Mouse (Mus musculus): ENCODE data around the gene Adamts14.

Gene Adamts14

DNA sequence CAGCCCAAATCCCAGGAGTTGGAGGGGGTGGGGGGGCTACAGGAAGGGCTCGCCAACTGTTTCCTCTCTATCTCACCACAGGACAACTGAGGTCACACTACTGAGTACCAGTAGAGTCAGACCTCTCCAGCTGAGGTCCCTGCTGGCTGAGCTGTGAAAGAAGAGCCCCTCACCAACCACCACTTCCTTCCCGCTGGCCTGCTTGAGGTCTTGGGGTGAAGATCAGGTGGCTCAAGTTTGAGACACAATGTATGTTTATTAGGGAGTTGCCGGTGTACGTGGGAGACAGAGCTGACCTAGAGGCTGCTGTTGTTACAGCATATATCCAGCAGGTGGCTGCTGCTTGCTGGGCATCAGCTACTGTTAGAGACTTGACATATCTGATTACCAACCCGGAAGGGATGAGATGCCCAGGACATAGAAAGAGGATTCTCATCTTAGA lies 2.5 kb upstream of the Adamts14 start:
- DNase-seq (ENCODE audit: low spot score in 2 of 2), result no peak

- no peak for DNase-seq (ENCODE audit: low spot score in 2 of 2)
Observed at GRCm38 (mm10) chr10:61274532-61274931, 1.3 kb upstream of the Adamts14 start.

- DNase-seq (ENCODE audit: low spot score in 2 of 2), result no peak
Observed at GRCm38 (mm10) chr10:61273844-61274215, 592 bp upstream of the Adamts14 start.

DNA sequence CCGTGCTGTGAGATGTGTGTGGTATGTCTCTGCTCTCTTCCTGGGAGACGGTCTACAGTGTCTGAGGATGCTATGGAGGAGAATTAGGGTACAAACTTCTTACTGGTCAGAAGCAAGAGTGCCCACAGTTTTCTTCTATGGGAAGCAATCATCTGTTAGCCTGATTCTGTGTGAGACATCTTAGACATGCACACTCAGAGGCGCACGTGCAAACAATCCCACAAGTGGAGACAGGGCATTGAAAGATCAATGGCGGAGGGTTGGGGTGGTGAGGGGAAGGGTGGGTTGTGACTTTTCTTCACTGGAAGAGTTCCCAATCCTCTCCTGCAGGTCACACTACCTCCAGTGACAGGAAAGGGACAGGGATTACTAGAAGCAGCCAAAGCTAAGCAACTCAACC lies 607 bp downstream of the Adamts14 start:
- no peak for DNase-seq (ENCODE audit: low spot score in 2 of 2)

DNA sequence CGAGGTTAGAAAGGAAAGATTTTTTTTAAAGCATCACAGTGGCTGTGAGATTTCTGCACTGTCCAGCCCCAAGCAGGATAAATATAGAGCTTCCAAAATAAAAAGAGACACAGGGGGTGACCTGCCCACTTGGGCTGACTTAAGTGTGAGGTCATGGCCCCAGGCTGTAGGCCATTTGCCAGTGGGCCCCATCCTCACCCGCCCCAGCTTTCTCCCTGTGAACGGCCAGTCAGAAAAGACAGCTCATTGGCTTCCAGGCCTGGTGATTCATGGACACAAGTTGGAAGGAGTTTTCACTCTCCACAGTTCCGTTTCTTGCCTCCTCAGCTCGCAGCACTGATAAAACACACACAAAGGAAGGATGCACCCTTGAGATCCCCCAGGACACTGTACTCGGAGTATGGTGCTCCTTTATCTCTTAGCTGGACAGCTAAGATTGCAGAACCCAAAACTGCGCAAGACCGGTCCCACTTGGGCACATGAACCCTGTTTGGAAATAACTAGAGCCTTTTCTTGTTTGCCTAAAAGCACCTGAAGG lies 1.1 kb downstream of the Adamts14 start:
- DNase-seq (ENCODE audit: low spot score in 2 of 2), result no peak

DNA sequence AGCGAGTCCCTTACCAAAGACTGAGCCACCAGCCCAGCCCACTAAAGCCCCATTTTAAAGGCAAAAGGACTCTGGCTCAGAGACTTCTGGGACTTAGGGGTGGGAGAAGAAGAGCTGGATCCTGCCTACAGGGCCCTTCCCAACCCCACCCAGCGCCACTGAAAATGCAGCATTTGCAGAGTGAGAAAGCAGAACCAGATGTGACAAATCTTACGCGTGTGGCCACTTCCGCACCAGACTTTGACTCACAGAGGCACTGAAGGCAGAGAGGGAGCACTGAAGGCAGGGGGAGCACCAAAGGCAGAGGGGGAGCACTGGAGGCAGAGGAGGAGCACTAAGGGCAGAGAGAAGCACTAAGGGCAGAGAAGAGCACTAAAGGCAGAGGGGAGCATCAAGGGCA lies 5.9 kb downstream of the Adamts14 start:
- no peak for DNase-seq (ENCODE audit: low spot score in 2 of 2)

DNA sequence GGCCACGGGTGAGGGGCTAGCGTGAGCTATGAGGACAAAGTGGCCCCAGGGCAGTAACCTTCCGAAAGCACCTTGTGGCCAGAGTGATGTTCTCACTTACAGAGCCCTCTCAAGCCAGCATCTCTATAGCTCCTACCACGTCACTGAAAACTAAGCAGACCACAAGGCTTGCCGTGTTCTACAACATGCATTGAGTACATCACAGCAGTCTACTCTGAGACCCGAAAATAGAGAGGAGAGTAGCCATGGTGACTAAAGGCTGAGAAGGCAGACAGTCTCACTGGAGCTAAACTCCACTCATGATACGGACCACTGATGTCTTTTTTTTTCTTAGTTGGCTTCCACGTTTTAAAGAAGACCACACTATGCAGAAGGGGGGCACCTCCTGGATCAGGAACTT lies 9.6 kb downstream of the Adamts14 start:
- no peak for DNase-seq (ENCODE audit: low spot score in 2 of 2)

- no peak for DNase-seq (ENCODE audit: low spot score in 2 of 2)
Observed at GRCm38 (mm10) chr10:61261229-61262156, 11.7 kb downstream of the Adamts14 start.

GRCm38 (mm10) chr10:61258131-61258530 lies 15.1 kb downstream of the Adamts14 start:
- DNase-seq (ENCODE audit: low spot score in 2 of 2), result no peak

DNA sequence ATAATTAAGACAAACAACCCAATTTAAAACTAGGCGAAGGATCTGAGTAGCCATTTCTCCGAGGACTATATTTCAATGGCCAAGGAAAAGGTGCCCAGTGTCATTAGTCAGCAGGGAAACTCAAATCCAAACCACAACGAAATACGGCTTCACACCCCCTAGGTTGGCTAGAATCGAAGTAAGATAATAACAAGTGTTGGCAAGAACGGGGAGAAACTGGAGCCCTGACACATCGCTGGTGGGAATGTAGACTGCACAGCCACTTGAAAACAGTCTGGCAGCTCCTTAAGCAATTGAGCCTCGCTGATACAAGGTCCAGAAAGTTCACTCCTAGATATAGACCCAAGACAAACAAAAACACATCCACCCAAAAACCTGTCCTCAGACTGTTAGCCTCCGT lies 16.6 kb downstream of the Adamts14 start:
- no peak for DNase-seq (ENCODE audit: low spot score in 2 of 2)

DNA sequence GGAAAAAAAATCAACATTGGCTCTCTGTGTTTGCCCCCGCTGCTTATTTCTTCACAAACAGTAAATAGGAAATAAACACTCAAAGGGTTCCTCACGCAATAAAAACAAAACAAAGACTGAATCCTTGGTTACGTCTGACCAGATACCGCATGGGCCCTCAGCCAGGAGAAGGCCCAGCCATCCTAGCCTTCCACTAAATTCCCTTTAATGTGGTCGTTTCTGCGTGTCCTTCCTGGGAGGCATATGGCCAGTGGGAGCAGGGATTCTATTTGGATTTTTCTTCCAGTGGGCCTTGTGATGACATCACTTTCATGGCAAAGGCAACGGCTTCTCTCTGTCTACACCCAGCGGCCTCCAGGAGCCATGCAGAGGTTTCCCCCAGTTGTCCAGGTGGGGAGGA lies 18.0 kb downstream of the Adamts14 start:
- no peak for DNase-seq (ENCODE audit: low spot score in 2 of 2)

GRCm38 (mm10) chr10:61254761-61255160 lies 18.5 kb downstream of the Adamts14 start:
- DNase-seq (ENCODE audit: low spot score in 2 of 2), result peak in 1 of 2 experiments; percentile 11

DNA sequence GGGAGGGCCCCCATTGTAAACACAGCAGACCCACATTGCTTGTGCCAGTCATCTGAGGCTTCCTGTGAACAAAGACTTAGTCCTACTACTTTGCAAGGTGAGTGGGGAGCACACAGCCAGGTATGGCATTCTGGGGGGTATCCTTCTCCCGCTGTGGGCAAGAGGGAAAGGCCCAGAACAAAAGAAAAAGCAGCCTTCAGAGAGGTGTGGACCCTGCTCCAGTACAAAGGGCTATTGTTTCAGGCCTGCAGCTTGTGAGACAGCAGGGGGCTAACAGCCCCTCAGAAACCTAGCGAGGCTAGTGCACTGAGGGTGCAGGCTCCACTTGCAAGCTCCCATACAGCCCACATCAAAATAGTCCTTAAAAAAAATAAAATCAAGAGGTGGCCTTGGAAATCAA lies 23.3 kb downstream of the Adamts14 start:
- no peak for DNase-seq (ENCODE audit: low spot score in 2 of 2)

GRCm38 (mm10) chr10:61248596-61249114 lies 24.6 kb downstream of the Adamts14 start:
- DNase-seq (ENCODE audit: low spot score in 2 of 2), result no peak

DNA sequence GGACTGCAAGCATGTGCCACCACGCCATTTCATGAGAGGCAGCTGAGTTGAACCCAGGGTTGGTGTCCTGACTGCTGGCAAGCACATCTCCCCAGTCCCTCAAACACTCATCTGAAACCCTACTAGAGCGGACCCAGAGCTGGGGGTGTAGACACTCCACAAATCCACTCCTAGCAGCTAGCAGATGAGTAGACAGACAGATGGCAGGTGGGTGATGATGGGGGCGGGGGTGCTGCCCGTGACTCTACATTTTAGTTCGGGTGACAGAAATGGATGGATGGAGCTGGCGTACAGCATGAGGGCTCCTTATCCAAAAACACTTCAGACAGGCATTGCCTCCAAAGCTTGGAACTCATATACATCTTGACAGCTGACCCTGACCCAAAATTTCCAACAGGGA lies 26.9 kb downstream of the Adamts14 start:
- no peak for DNase-seq (ENCODE audit: low spot score in 2 of 2)

DNA sequence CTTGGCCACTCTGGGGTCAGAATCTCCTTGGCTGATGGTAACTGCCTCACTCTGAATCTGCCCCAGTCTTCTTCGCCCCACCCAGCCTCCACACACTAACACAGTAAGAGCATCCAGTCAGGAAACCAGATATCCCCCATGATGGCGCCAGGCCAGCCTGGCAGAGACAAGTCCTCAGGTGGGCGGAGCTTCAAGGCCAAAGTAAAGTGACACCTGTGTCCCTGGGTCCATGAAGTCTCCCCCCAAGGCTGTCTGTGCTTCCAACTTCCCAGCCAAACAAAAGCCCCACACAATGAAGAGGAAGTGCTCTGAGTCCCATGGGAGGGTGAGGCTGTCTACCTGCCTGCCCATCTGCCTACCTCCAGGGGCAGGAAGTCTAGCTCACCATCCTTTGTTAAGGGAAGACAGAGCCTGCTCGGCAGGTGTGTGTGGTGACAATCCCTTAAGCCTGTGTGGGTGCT lies 31.2 kb downstream of the Adamts14 start:
- DNase-seq (ENCODE audit: low spot score in 2 of 2), result no peak

DNA sequence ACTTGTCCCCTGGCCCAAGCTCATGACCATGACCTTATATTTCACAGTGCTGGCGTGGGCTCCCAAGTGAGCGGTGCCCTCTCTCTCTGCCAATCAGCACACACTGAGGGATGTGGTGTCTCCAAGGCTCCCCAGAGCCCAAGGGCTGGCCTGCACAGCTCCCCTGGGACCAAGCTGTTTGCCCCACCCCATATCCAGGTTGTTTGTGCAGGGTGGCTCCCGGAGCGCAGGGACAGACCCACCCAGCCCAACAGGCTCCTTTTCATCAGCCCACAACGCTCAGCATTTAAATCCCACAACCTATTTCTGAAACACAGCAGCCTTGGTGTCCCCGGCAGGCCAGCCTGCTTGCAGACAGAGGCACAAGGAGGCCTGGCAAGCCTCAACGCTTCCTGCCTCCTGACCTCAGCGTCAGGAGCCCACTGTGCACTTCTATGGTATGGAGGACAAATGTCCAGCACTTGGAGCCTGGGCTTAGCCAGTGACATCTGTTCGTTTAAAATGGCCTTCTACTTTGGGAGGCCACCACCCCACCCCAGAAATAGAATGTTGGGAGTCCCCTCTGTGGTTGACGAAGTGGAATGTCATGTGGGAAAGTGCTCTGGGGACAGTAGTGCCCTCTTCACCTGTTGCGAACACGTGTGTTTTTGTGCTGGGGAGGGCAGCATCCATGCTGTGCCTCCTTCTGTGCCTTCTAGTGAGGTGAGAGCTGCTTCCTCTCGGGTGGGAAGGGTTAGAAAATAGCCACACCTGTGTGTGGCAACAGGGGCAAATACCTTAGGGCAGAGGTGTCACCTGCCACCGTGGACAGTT lies 32.9 kb downstream of the Adamts14 start:
- DNase-seq (ENCODE audit: low spot score in 2 of 2), result no peak

GRCm38 (mm10) chr10:61237391-61237785 lies 35.9 kb downstream of the Adamts14 start:
- no peak for DNase-seq (ENCODE audit: low spot score in 2 of 2)

DNA sequence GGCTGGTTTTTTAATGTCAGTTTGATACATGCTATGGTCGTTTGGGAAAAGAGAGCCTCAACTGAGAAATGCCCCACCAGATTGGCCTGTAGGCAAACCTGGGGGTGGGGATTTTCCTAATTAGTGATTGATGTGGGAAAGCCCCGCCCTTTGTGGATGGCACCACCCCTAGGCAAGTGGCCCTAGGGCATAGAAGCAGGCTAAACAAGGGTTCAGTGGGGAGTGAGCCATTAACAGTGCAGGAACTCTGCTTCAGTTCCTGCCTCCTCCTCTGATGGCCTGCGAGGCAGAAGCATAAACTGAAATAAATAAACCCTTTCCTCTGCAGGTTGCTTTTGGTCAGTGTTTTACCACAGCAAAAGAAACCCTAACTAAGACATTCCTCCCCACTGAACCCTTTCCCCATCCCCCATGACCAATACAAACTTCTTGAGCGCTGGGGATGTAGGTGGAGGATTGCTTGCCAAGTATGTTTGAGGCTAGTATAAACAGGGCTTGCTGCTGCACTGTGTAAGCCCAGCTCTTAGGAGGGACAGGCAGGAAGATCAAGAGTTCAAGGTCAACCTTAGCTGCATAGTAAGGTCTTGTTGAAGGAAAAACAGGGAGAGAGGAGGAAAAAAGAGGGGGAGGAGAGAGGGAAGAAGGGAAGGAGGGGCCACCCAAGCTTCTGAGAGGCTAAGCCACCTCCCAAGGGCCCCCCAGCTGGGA lies 36.4 kb downstream of the Adamts14 start:
- DNase-seq (ENCODE audit: low spot score in 2 of 2), result no peak

DNA sequence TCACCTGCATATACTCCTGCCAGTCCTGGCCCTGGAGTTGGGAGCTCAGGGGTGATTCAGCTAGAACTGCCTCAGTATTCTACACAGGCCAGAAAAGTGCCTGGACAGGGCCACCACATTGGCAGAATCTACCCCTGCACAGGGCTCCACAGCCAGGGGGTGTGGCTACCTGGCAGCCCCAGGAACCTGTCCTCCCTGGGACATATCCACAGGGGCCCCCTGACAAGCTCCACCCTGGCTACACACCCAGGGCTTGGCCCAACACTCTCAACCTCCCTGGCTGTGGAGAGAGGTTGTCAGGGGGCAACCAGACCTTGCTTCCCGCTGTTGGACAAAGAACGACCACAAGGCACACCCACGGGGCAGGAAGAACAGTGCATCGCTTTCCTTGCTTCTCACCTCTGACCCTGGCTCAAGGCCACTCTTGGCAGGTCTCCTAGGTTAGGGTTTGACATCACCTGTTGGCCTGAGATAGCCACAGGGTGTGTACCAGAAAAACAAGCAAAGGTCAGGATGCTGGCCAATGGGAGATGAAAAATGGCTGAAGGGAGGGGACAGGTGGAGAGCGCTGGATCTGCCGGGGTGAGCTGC lies 37.5 kb downstream of the Adamts14 start:
- DNase-seq (ENCODE audit: low spot score in 2 of 2), result no peak

GRCm38 (mm10) chr10:61234319-61234718 lies 38.9 kb downstream of the Adamts14 start:
- DNase-seq (ENCODE audit: low spot score in 2 of 2), result no peak

All from urinary bladder, adult 18-20 months (tissue).